Mouse (Mus musculus) thymus, postnatal 0 days (tissue): ENCODE data around the gene Suclg2. TPM values are rescaled to one million over a fixed set of nuclear protein-coding genes. Genes with fewer than 3 reads are reported as not detected.
A peak's percentile ranks its signal among the peaks of the same experiment; 100 is the strongest.

Source experiments
- DNase-seq: peaks from one replicate; pipeline ENCODE4 v3.0.0-alpha.2; 2015; ENCODE audit warnings: low spot score
- polyA plus RNA-seq: library from polyadenylated mRNA; unstranded; fragments of >200 nt; fragmentation: Nextera tagmentation; extraction: Ambion mirVana; gene quantifications from 2 replicates; pipeline ENCODE4 v1.2.1, GENCODE M21; 2015

The Suclg2 gene
- 36.6 and 38.4 TPM in 2 replicates for polyA plus RNA-seq

GRCm38 (mm10) chr6:95718031-95718968, at the start of gene Suclg2:
Gene Suclg2, minus strand, starts transcription at chr6:95718800.
- peak; percentile 85 for DNase-seq

GRCm38 (mm10) chr6:95766566-95766965, 48.0 kb upstream of the Suclg2 start:
- no peak for DNase-seq

GRCm38 (mm10) chr6:95759558-95760172, 41.1 kb upstream of the Suclg2 start:
- no peak for DNase-seq

GRCm38 (mm10) chr6:95742378-95742777, 23.8 kb upstream of the Suclg2 start:
- DNase-seq, result no peak

GRCm38 (mm10) chr6:95731570-95732367, 13.2 kb upstream of the Suclg2 start:
- DNase-seq, result no peak

GRCm38 (mm10) chr6:95729399-95729798, 10.8 kb upstream of the Suclg2 start:
- DNase-seq, result no peak

GRCm38 (mm10) chr6:95725281-95725680, 6.7 kb upstream of the Suclg2 start:
- no peak for DNase-seq

- DNase-seq, result no peak
These were observed 4.8 kb upstream of the Suclg2 start for GRCm38 (mm10) chr6:95723361-95723760.

GRCm38 (mm10) chr6:95719791-95720190, 1.2 kb upstream of the Suclg2 start:
- DNase-seq, result no peak

- DNase-seq, result no peak
These were observed 351 bp upstream of the Suclg2 start for GRCm38 (mm10) chr6:95718969-95719333.

GRCm38 (mm10) chr6:95717071-95717470, 1.5 kb downstream of the Suclg2 start:
- DNase-seq, result no peak

GRCm38 (mm10) chr6:95716476-95716875, 2.1 kb downstream of the Suclg2 start:
- DNase-seq, result no peak

- no peak for DNase-seq
These were observed 5.4 kb downstream of the Suclg2 start for GRCm38 (mm10) chr6:95713245-95713644.

- no peak for DNase-seq
These were observed 6.5 kb downstream of the Suclg2 start for GRCm38 (mm10) chr6:95712081-95712480.

- no peak for DNase-seq
These were observed 6.9 kb downstream of the Suclg2 start for GRCm38 (mm10) chr6:95711671-95712070.

- DNase-seq, result no peak
These were observed 7.7 kb downstream of the Suclg2 start for GRCm38 (mm10) chr6:95710886-95711285.

GRCm38 (mm10) chr6:95709531-95709930, 9.1 kb downstream of the Suclg2 start:
- DNase-seq, result no peak

- no peak for DNase-seq
These were observed 9.5 kb downstream of the Suclg2 start for GRCm38 (mm10) chr6:95709106-95709505.

- no peak for DNase-seq
These were observed 14.0 kb downstream of the Suclg2 start for GRCm38 (mm10) chr6:95704626-95705025.

GRCm38 (mm10) chr6:95702200-95702599, 16.4 kb downstream of the Suclg2 start:
- no peak for DNase-seq

GRCm38 (mm10) chr6:95701786-95702185, 16.8 kb downstream of the Suclg2 start:
- no peak for DNase-seq
